Mouse (Mus musculus) ES-Bruce4 (cell line): Measurements from ENCODE around the gene Psma5. TPM values are rescaled to one million over a fixed set of nuclear protein-coding genes. Genes with fewer than 3 reads are reported as not detected.
"Not testable (repeated sequence)": the region's sequence is repeated elsewhere in the genome, so short reads cannot be mapped to it uniquely, and the experiment has no call there.

ENCODE experiments used
- H3K27ac ChIP-seq: 2 replicates; pipeline ENCODE4 v1.5.1; 2012; ENCODE audit warnings: low read length, inconsistent platforms; ENCODE audit not compliant: insufficient read depth
- H3K27me3 ChIP-seq: 2 replicates; pipeline ENCODE4 v1.6.1; 2012; ENCODE audit warnings: mild to moderate bottlenecking, low read length, inconsistent platforms; ENCODE audit not compliant: control insufficient read depth, poor library complexity, insufficient read depth, severe bottlenecking
- H3K36me3 ChIP-seq: 2 replicates; pipeline ENCODE4 v1.6.1; 2012; ENCODE audit warnings: inconsistent platforms, mild to moderate bottlenecking, low read length, moderate library complexity; ENCODE audit not compliant: control insufficient read depth, poor library complexity, insufficient read depth, severe bottlenecking
- H3K4me1 ChIP-seq: one replicate; pipeline ENCODE4 v1.8.1; 2011; ENCODE audit warnings: low read length; ENCODE audit not compliant: control insufficient read depth, insufficient read depth
- H3K4me3 ChIP-seq: 2 replicates; pipeline ENCODE4 v1.5.1; 2011; ENCODE audit warnings: low read depth, mild to moderate bottlenecking, low read length
- H3K9ac ChIP-seq: 2 replicates; pipeline ENCODE4 v1.6.1; 2012; ENCODE audit warnings: low read depth, mild to moderate bottlenecking, inconsistent platforms; ENCODE audit not compliant: poor library complexity, severe bottlenecking
- H3K9me3 ChIP-seq: replicated peaks from 2 replicates; pipeline ENCODE4 v1.6.1; 2012; ENCODE audit warnings: mild to moderate bottlenecking, low read length, inconsistent platforms; ENCODE audit not compliant: control insufficient read depth, poor library complexity, insufficient read depth, severe bottlenecking
- CTCF ChIP-seq: IDR thresholded peaks from one replicate; pipeline ENCODE4 v1.8.1; 2011; ENCODE audit warnings: low read depth, low read length
- EP300 ChIP-seq: IDR thresholded peaks from 2 replicates; pipeline ENCODE4 v1.6.1; 2011; ENCODE audit warnings: low read depth, low read length; ENCODE audit not compliant: insufficient read depth
- POLR2A ChIP-seq: IDR thresholded peaks from one replicate; pipeline ENCODE4 v1.8.1; 2011; ENCODE audit warnings: low read length; ENCODE audit not compliant: insufficient read depth
- polyA plus RNA-seq: library from polyadenylated mRNA; stranded (reverse); fragments of >200 nt; gene quantifications from 2 replicates; pipeline ENCODE4 v1.2.4, GENCODE M21; 2011; ENCODE audit warnings: low read depth; ENCODE audit not compliant: missing spikeins, insufficient read depth, insufficient read length

Psma5 gene
- polyA plus RNA-seq, 1 experiment, result 159 TPM

DNA sequence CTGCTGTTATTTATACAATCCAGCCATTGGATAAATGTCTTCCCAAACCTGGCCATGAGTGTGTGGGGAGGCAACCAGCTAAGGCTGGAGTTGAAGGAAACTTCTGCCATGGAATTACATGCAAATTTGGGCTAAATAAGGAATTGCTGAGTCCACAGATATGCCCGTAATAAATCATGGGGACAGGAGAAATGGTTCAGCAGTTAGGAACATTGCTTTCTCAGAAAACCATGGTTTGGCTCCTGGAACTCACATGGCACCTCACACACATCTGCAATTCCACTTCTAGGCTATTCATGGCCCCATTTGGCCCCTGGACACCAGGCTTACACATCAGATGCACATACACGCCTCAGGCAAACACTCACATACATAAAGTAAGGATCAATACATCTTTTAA, 29.2 kb upstream of the Psma5 start:
- no peak overlapping the region for H3K27ac ChIP-seq
- H3K4me1 ChIP-seq, result no peaks in the 10 kb centered on the region
- TF ChIP-seq POLR2A (no peak), CTCF (no peak), EP300 (no peak)
- no peak overlapping the region for H3K9ac ChIP-seq
- no peak overlapping the region for H3K4me3 ChIP-seq
- no peaks in the 10 kb centered on the region for H3K9me3 ChIP-seq
- H3K36me3 ChIP-seq, result no peaks in the 10 kb centered on the region
- H3K27me3 ChIP-seq, result peaks cover 9% of the 10 kb centered on the region

DNA sequence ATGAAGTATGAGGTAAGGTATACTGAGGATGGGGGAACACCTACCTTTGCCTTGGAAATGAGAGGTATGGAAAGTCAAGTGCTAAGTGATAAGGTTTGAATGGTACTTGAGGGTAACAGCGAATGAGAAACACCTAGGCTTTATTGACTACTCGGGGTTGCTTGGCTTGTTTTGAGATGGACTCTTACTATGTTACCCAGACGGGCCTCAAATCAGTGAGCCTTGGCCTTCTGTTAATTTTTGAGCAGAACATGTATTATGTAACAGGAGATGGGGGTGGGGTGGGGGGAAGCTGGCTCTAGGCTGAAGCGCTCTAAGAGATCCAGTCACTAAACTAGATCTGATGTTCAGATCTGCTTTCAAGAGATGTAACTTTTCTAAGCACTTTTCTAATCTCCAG, 25.1 kb upstream of the Psma5 start:
- H3K27ac ChIP-seq, result no peak overlapping the region
- no peaks in the 10 kb centered on the region for H3K36me3 ChIP-seq
- H3K9ac ChIP-seq, result no peak overlapping the region
- H3K9me3 ChIP-seq, result no peaks in the 10 kb centered on the region
- H3K4me3 ChIP-seq, result no peak overlapping the region
- H3K27me3 ChIP-seq, result no peaks in the 10 kb centered on the region; the same call in 1 of the 2 replicates
- no peaks in the 10 kb centered on the region for H3K4me1 ChIP-seq
- TF ChIP-seq EP300 (no peak), CTCF (no peak), POLR2A (no peak)

DNA sequence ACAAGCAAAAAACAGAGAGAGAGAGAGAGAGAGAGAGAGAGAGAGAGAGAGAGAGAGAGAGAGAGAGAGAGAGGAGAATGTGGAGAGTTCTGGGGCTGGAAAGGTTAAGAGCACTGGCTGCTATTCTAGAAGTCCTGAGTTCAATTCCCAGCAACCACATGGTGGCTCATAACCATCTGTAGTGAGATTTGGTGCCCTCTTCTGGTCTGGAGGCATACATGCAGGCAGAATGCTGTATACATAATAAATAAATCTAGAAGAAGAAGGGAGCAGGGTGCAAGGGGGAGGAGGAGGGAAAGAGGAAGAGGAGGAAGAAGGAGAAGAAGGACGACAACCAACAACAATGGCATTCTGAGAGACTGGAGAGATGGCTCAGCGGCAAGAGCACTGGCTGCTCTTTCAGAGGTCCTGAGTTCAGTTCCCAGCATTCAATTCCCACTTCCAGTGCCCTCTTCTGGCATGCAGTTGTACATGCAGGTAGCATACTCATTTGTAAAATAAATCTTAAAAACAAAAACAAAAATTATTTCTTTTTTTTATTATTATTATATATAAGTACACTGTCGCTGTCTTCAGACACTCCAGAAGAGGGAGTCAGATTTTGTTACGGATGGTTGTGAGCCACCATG, 19.1 kb upstream of the Psma5 start:
- not testable (repeated sequence) for H3K27ac ChIP-seq, H3K9me3 ChIP-seq, H3K27me3 ChIP-seq, H3K9ac ChIP-seq, H3K36me3 ChIP-seq, H3K4me3 ChIP-seq, H3K4me1 ChIP-seq
- TF ChIP-seq CTCF, result peak; percentile 16

DNA sequence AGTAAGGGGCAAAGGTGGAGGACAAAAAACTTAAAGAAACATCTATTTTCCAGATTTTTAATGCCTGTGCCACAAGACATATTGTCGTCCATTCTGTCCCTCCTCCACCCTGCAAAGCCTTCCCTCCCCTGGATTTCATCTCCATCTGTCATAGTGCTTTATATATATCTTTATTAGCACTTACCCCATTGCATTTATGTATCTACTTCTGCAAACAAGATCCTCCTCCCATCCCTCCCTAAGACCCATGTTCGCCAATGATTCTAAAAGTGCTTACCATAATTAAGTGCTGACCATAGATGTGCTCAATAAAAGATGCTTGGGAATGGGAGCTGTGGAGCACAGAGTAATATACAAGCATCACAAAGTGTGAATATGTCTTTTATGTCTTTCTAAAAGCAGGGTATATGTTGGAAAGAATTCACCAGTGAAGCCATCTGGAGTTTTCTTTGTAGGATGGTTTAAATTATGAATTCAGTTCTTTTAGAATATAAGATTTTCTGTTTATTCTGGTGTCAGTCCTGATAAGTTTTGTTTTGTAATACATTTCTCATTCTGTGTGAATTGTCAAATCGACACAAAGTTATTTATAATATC, 15.4 kb upstream of the Psma5 start:
- no peaks in the 10 kb centered on the region for H3K36me3 ChIP-seq
- no peak overlapping the region for H3K27ac ChIP-seq
- no peaks in the 10 kb centered on the region; the same call in 1 of the 2 replicates for H3K9me3 ChIP-seq
- H3K4me1 ChIP-seq, result no peaks in the 10 kb centered on the region
- H3K4me3 ChIP-seq, result no peak overlapping the region
- H3K27me3 ChIP-seq, result no peaks in the 10 kb centered on the region
- TF ChIP-seq POLR2A (no peak), CTCF (no peak), EP300 (no peak)
- H3K9ac ChIP-seq, result no peak overlapping the region

DNA sequence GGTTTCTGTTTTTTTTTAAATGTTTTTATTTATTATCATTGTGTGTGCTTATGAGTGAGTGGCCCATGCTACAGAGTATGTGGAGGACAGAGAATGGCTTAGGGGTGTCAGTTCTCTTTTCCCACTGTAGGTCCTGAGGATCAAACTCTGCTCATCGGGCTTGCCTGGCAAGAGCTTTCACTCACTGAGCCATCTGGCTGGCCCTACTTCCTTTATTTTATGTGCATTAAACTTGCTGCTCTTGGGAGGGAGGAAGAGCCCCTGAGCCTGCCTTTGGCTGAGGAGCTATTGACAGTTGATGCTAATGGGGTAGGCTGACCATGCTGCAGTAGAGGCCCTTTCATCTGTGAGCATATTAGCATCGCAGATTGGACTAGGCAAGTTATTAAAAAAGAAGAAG, 9.9 kb upstream of the Psma5 start:
- no peaks in the 10 kb centered on the region for H3K36me3 ChIP-seq
- H3K4me3 ChIP-seq, result no peak overlapping the region
- no peaks in the 10 kb centered on the region for H3K27me3 ChIP-seq
- no peaks in the 10 kb centered on the region; the same call in 1 of the 2 replicates for H3K9me3 ChIP-seq
- no peak for TF ChIP-seq CTCF
- no peak for TF ChIP-seq EP300
- no peak for TF ChIP-seq POLR2A
- H3K9ac ChIP-seq, result no peak overlapping the region
- no peaks in the 10 kb centered on the region for H3K4me1 ChIP-seq
- no peak overlapping the region for H3K27ac ChIP-seq

DNA sequence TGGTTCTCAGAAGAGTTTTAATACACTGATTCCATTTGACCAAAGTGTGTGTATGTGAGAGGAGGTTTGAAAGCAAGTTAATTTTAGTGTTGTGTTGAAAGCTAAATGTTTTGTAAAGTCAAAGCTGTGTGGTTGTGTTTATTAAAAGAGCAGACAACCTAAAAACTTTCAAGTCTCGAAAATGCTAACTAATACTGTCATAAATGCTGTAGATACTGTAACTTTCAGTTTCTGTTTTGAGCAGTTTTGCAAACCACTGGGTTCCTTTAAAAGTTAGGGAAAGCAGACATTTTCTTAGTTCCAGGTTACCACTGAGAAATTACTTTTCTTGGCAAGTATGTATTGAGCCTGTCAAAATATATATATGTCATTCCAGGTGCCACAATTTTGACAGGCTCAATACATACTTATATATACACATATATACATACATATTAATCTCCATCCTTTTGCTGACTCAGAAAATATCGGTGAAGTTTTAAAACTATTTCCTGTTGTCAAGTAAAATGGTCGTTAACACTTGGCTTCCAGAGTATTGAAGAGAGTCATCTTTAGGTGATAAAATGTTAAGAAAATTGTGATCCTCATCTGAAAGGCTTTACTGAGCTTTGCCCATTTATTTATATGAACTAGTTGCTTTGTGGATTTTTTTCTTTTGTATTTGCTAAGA, 1.2 kb downstream of the Psma5 start:
- Histone ChIP-seq H3K27ac (no peak overlapping the region), H3K27me3 (no peaks in the 10 kb centered on the region)
- no peak for TF ChIP-seq POLR2A
- TF ChIP-seq EP300, result no peak
- no peak for TF ChIP-seq CTCF

More for the DNA sequence above, 1.2 kb downstream of the Psma5 start:
- Histone ChIP-seq H3K36me3 (peaks cover 15% of the 10 kb centered on the region), H3K9me3 (no peaks in the 10 kb centered on the region), H3K9ac (peak overlapping the region; percentile 91), H3K4me3 (peak overlapping the region; percentile 94), H3K4me1 (peaks cover 2% of the 10 kb centered on the region)
